Mouse (Mus musculus) liver, adult (tissue): ENCODE results near the gene Clint1.

Experiments
- GATA4 ChIP-seq: IDR thresholded peaks from 2 replicates; pipeline ENCODE4 v1.6.1; 2014; ENCODE audit warnings: mild to moderate bottlenecking, low read length; ENCODE audit not compliant: insufficient replicate concordance

Clint1 gene

GRCm38 (mm10) chr11:45861334-45861733 lies 9.5 kb downstream of the Clint1 start:
- no peak for TF ChIP-seq GATA4

- no peak for TF ChIP-seq GATA4
Measured at GRCm38 (mm10) chr11:45864409-45864808, 12.6 kb downstream of the Clint1 start.

GRCm38 (mm10) chr11:45865861-45866260 lies 14.0 kb downstream of the Clint1 start:
- no peak for TF ChIP-seq GATA4

GRCm38 (mm10) chr11:45866534-45866933 lies 14.7 kb downstream of the Clint1 start:
- no peak for TF ChIP-seq GATA4

- TF ChIP-seq GATA4, result no peak
Measured at GRCm38 (mm10) chr11:45873666-45874065, 21.8 kb downstream of the Clint1 start.

- TF ChIP-seq GATA4, result no peak
Measured at GRCm38 (mm10) chr11:45874251-45874650, 22.4 kb downstream of the Clint1 start.

GRCm38 (mm10) chr11:45875351-45875935 lies 23.6 kb downstream of the Clint1 start:
- no peak for TF ChIP-seq GATA4

GRCm38 (mm10) chr11:45876036-45876435 lies 24.2 kb downstream of the Clint1 start:
- TF ChIP-seq GATA4, result no peak

- no peak for TF ChIP-seq GATA4
Measured at GRCm38 (mm10) chr11:45881026-45881682, 29.3 kb downstream of the Clint1 start.

GRCm38 (mm10) chr11:45881683-45882068 lies 29.8 kb downstream of the Clint1 start:
- no peak for TF ChIP-seq GATA4

GRCm38 (mm10) chr11:45883270-45883931 lies 31.6 kb downstream of the Clint1 start:
- no peak for TF ChIP-seq GATA4

- TF ChIP-seq GATA4, result no peak
Measured at GRCm38 (mm10) chr11:45884029-45884428, 32.2 kb downstream of the Clint1 start.

GRCm38 (mm10) chr11:45885606-45886230 lies 33.9 kb downstream of the Clint1 start:
- no peak for TF ChIP-seq GATA4

- no peak for TF ChIP-seq GATA4
Measured at GRCm38 (mm10) chr11:45886596-45886995, 34.7 kb downstream of the Clint1 start.

- no peak for TF ChIP-seq GATA4
Measured at GRCm38 (mm10) chr11:45888471-45889030, 36.7 kb downstream of the Clint1 start.

GRCm38 (mm10) chr11:45889981-45890380 lies 38.1 kb downstream of the Clint1 start:
- no peak for TF ChIP-seq GATA4

- no peak for TF ChIP-seq GATA4
Measured at GRCm38 (mm10) chr11:45890423-45890822, 38.6 kb downstream of the Clint1 start.
